Mouse (Mus musculus): ENCODE results near the gene Cald1. TPM values are rescaled to one million over a fixed set of nuclear protein-coding genes. Genes with fewer than 3 reads are reported as not detected.

Cald1 gene
- polyA plus RNA-seq, 1 experiment, result 7.9 TPM

GRCm38 (mm10) chr6:34633776-34634175 is 35.5 kb downstream of the Cald1 start:
- TF ChIP-seq POLR2A (IDR thresholded peaks at IDR 0.05; ENCODE audit: borderline replicate concordance, low read depth, low read length), result no peak
- H3K27ac ChIP-seq (ENCODE audit: insufficient read depth, low read depth, low read length), result no peak overlapping the region
- no peak overlapping the region for H3K4me3 ChIP-seq (ENCODE audit: insufficient read depth, low read length)
- peaks cover 16% of the 10 kb centered on the region for H3K4me1 ChIP-seq (ENCODE audit: control insufficient read depth, insufficient read depth, low read length)

- H3K27ac ChIP-seq (ENCODE audit: insufficient read depth, low read depth, low read length), result no peak overlapping the region
Observed at GRCm38 (mm10) chr6:34637588-34638438, 39.5 kb downstream of the Cald1 start.

GRCm38 (mm10) chr6:34638667-34639066 is 40.4 kb downstream of the Cald1 start:
- H3K27ac ChIP-seq (ENCODE audit: insufficient read depth, low read depth, low read length), result no peak overlapping the region
- TF ChIP-seq CTCF (IDR thresholded peaks at IDR 0.05; ENCODE audit: low read depth, low read length) (no peak), POLR2A (IDR thresholded peaks at IDR 0.05; ENCODE audit: borderline replicate concordance, low read depth, low read length) (no peak)
- H3K4me1 ChIP-seq (ENCODE audit: control insufficient read depth, insufficient read depth, low read length), result peaks cover 7% of the 10 kb centered on the region
- H3K4me3 ChIP-seq (ENCODE audit: insufficient read depth, low read length), result no peak overlapping the region

More at GRCm38 (mm10) chr6:34637588-34638438, 39.5 kb downstream of the Cald1 start:
- TF ChIP-seq CTCF (IDR thresholded peaks at IDR 0.05; ENCODE audit: low read depth, low read length) (no peak), POLR2A (IDR thresholded peaks at IDR 0.05; ENCODE audit: borderline replicate concordance, low read depth, low read length) (no peak)
- Histone ChIP-seq H3K4me1 (ENCODE audit: control insufficient read depth, insufficient read depth, low read length) (peaks cover 9% of the 10 kb centered on the region), H3K4me3 (ENCODE audit: insufficient read depth, low read length) (no peak overlapping the region)

GRCm38 (mm10) chr6:34640226-34640625 is 41.9 kb downstream of the Cald1 start:
- H3K4me1 ChIP-seq (ENCODE audit: control insufficient read depth, insufficient read depth, low read length), result 0 out of 2 replicates have a peak, but pooled peaks cover 2% of the 10 kb centered on the region
- H3K4me3 ChIP-seq (ENCODE audit: insufficient read depth, low read length), result no peak overlapping the region
- no peak overlapping the region for H3K27ac ChIP-seq (ENCODE audit: insufficient read depth, low read depth, low read length)
- no peak for TF ChIP-seq CTCF (IDR thresholded peaks at IDR 0.05; ENCODE audit: low read depth, low read length)
- no peak for TF ChIP-seq POLR2A (IDR thresholded peaks at IDR 0.05; ENCODE audit: borderline replicate concordance, low read depth, low read length)

GRCm38 (mm10) chr6:34641081-34641480 is 42.8 kb downstream of the Cald1 start:
- H3K4me3 ChIP-seq (ENCODE audit: insufficient read depth, low read length), result no peak overlapping the region

GRCm38 (mm10) chr6:34642075-34642547 is 43.8 kb downstream of the Cald1 start:
- Histone ChIP-seq H3K4me3 (ENCODE audit: insufficient read depth, low read length) (no peak overlapping the region), H3K4me1 (ENCODE audit: control insufficient read depth, insufficient read depth, low read length) (0 out of 2 replicates have a peak, but pooled peaks cover 2% of the 10 kb centered on the region), H3K27ac (ENCODE audit: insufficient read depth, low read depth, low read length) (no peak overlapping the region)
- TF ChIP-seq POLR2A (IDR thresholded peaks at IDR 0.05; ENCODE audit: borderline replicate concordance, low read depth, low read length) (no peak), CTCF (IDR thresholded peaks at IDR 0.05; ENCODE audit: low read depth, low read length) (no peak)

More at GRCm38 (mm10) chr6:34641081-34641480, 42.8 kb downstream of the Cald1 start:
- Histone ChIP-seq H3K4me1 (ENCODE audit: control insufficient read depth, insufficient read depth, low read length) (0 out of 2 replicates have a peak, but pooled peaks cover 2% of the 10 kb centered on the region), H3K27ac (ENCODE audit: insufficient read depth, low read depth, low read length) (no peak overlapping the region)
- TF ChIP-seq CTCF (IDR thresholded peaks at IDR 0.05; ENCODE audit: low read depth, low read length), result no peak

GRCm38 (mm10) chr6:34648017-34648787 is 49.9 kb downstream of the Cald1 start:
- H3K27ac ChIP-seq (ENCODE audit: insufficient read depth, low read depth, low read length), result no peak overlapping the region
- no peak for TF ChIP-seq POLR2A (IDR thresholded peaks at IDR 0.05; ENCODE audit: borderline replicate concordance, low read depth, low read length)
- no peak for TF ChIP-seq CTCF (IDR thresholded peaks at IDR 0.05; ENCODE audit: low read depth, low read length)
- peaks cover 7% of the 10 kb centered on the region for H3K4me1 ChIP-seq (ENCODE audit: control insufficient read depth, insufficient read depth, low read length)
- H3K4me3 ChIP-seq (ENCODE audit: insufficient read depth, low read length), result no peak overlapping the region

- H3K4me3 ChIP-seq (ENCODE audit: insufficient read depth, low read length), result no peak overlapping the region
- no peak overlapping the region for H3K27ac ChIP-seq (ENCODE audit: insufficient read depth, low read depth, low read length)
- TF ChIP-seq CTCF (IDR thresholded peaks at IDR 0.05; ENCODE audit: low read depth, low read length) (no peak), POLR2A (IDR thresholded peaks at IDR 0.05; ENCODE audit: borderline replicate concordance, low read depth, low read length) (no peak)
- H3K4me1 ChIP-seq (ENCODE audit: control insufficient read depth, insufficient read depth, low read length), result peaks cover 7% of the 10 kb centered on the region
Observed at GRCm38 (mm10) chr6:34651298-34651697, 53.0 kb downstream of the Cald1 start.

- no peak overlapping the region for H3K4me3 ChIP-seq (ENCODE audit: insufficient read depth, low read length)
- no peak overlapping the region for H3K27ac ChIP-seq (ENCODE audit: insufficient read depth, low read depth, low read length)
- TF ChIP-seq CTCF (IDR thresholded peaks at IDR 0.05; ENCODE audit: low read depth, low read length) (no peak), POLR2A (IDR thresholded peaks at IDR 0.05; ENCODE audit: borderline replicate concordance, low read depth, low read length) (no peak)
- H3K4me1 ChIP-seq (ENCODE audit: control insufficient read depth, insufficient read depth, low read length), result no peaks in the 10 kb centered on the region
Observed at GRCm38 (mm10) chr6:34655719-34656118, 57.4 kb downstream of the Cald1 start.

GRCm38 (mm10) chr6:34658791-34659190 is 60.5 kb downstream of the Cald1 start:
- TF ChIP-seq POLR2A (IDR thresholded peaks at IDR 0.05; ENCODE audit: borderline replicate concordance, low read depth, low read length) (no peak), CTCF (IDR thresholded peaks at IDR 0.05; ENCODE audit: low read depth, low read length) (no peak)
- Histone ChIP-seq H3K4me1 (ENCODE audit: control insufficient read depth, insufficient read depth, low read length) (no peaks in the 10 kb centered on the region), H3K27ac (ENCODE audit: insufficient read depth, low read depth, low read length) (no peak overlapping the region), H3K4me3 (ENCODE audit: insufficient read depth, low read length) (no peak overlapping the region)

All from bone marrow macrophage, adult 2 months (primary cell).